25 mouse cellular contexts compared by ENCODE assay signal in genomic region chr7:105563367-105563766, GRCm38 (mm10). TPM values are rescaled to one million over a fixed set of nuclear protein-coding genes. Genes with fewer than 3 reads are reported as not detected.
"Had no signal": no experiment of that assay in that cellular context is flagged by ENCODE, and none has a peak within 500 bp of the region (broad histone marks: within the 10 kb centered on the region; RNA-seq: fewer than 3 reads in every experiment).

No protein-coding gene starts in this region.

- DNase-seq: kidney, adult 18-20 months; kidney, adult 9 months; kidney, postnatal 14 days; kidney, postnatal 4 days; layer of hippocampus, adult 9-11 months; layer of hippocampus, postnatal 36 days; liver, postnatal 0 days; lung, embryonic 14.5 days; retina, postnatal 1 day; thymus, adult 2 months; thymus, postnatal 14 days; thymus, postnatal 4 days had no signal

- H3K4me3 ChIP-seq: limb, embryonic 12.5 days; limb, embryonic 15.5 days; midbrain, embryonic 10.5 days; midbrain, embryonic 13.5 days; myocyte; neural tube, embryonic 13.5 days had no signal

- H3K27ac ChIP-seq: limb, embryonic 12.5 days; limb, embryonic 15.5 days; liver, embryonic 14.5 days; macrophage; midbrain, embryonic 10.5 days; midbrain, embryonic 13.5 days; neural tube, embryonic 13.5 days; stomach, postnatal 0 days had no signal

- ATAC-seq: liver, postnatal 0 days; lung, postnatal 0 days; midbrain, embryonic 13.5 days; midbrain, embryonic 16.5 days had no signal

- H3K4me1 ChIP-seq: limb, embryonic 12.5 days; limb, embryonic 15.5 days had no signal

RNA-seq across cellular contexts. Expression of gene Hpx, which starts 36.6 kb away (rescaled TPM):
- total RNA-seq: monocyte, adult 5-6 weeks; neutrophil, adult 5-6 weeks had no signal
